Mouse (Mus musculus) neural tube, embryonic 15.5 days (tissue): Measurements from ENCODE around the gene Nps. TPM values are rescaled to one million over a fixed set of nuclear protein-coding genes. Genes with fewer than 3 reads are reported as not detected.
"Not testable (repeated sequence)": the region's sequence is repeated elsewhere in the genome, so short reads cannot be mapped to it uniquely, and the experiment has no call there.

ENCODE experiments used
- ATAC-seq: fragments of 200-750 bp; cut with Nextera tagmentation; 2 replicates; pipeline ENCODE4 v1.8.0; 2017; ENCODE audit warnings: mild to moderate bottlenecking, moderate TSS enrichment, moderate library complexity; ENCODE audit not compliant: low FRiP score
- H3K27ac ChIP-seq: fragments of 300-500 bp; sonication (generic); replicated peaks from 2 replicates; pipeline ENCODE4 v1.5.1; 2015; ENCODE audit warnings: mild to moderate bottlenecking, inconsistent platforms
- H3K27me3 ChIP-seq: fragments of 300-500 bp; sonication (generic); replicated peaks from 2 replicates; pipeline ENCODE4 v1.6.1; 2015; ENCODE audit warnings: inconsistent platforms
- H3K36me3 ChIP-seq: fragments of 300-500 bp; sonication (generic); 2 replicates; pipeline ENCODE4 v1.6.1; 2015; ENCODE audit warnings: inconsistent platforms
- H3K4me1 ChIP-seq: fragments of 300-500 bp; sonication (generic); 2 replicates; pipeline ENCODE4 v1.6.1; 2015; ENCODE audit warnings: inconsistent platforms
- H3K4me2 ChIP-seq: fragments of 300-500 bp; sonication (generic); 2 replicates; pipeline ENCODE4 v1.6.1; 2015; ENCODE audit warnings: inconsistent platforms, mild to moderate bottlenecking, moderate library complexity
- H3K4me3 ChIP-seq: fragments of 300-500 bp; sonication (generic); replicated peaks from 2 replicates; pipeline ENCODE4 v1.5.1; 2015; ENCODE audit warnings: mild to moderate bottlenecking, inconsistent platforms
- H3K9ac ChIP-seq: fragments of 300-500 bp; sonication (generic); replicated peaks from 2 replicates; pipeline ENCODE4 v1.6.1; 2015; ENCODE audit warnings: mild to moderate bottlenecking, inconsistent platforms
- H3K9me3 ChIP-seq: fragments of 300-500 bp; sonication (generic); replicated peaks from 2 replicates; pipeline ENCODE4 v1.6.1; 2016; ENCODE audit warnings: inconsistent platforms
- WGBS: fragments of 180-500 bp; shearing (Covaris S2); methylation state at CpG from one replicate; pipeline ENCODE4 v1.1.7; 2015; ENCODE audit warnings: mixed read lengths; 5-methylcytosine and 5-hydroxymethylcytosine counted together
- polyA plus RNA-seq: library from polyadenylated mRNA; unstranded; fragments of >200 nt; fragmentation: Nextera tagmentation; extraction: Ambion mirVana; gene quantifications from 2 replicates; pipeline ENCODE4 v1.2.1, GENCODE M21; 2015

Gene Nps
- not detected in 2 replicates for polyA plus RNA-seq

- H3K27ac ChIP-seq, H3K4me1 ChIP-seq, H3K9me3 ChIP-seq, H3K4me2 ChIP-seq, H3K36me3 ChIP-seq, H3K4me3 ChIP-seq, H3K27me3 ChIP-seq, ATAC-seq, H3K9ac ChIP-seq: not testable (repeated sequence)
- 90% methylated on average over 19 of the region's 19 CpGs for WGBS
These were observed at the start of gene Nps for GRCm38 (mm10) chr7:135258053-135258753. Gene Nps (plus strand): TSS chr7:135258703.

GRCm38 (mm10) chr7:135208947-135209567 lies 49.4 kb upstream of the Nps start:
- H3K27ac ChIP-seq = no peak overlapping the region
- H3K9me3 ChIP-seq = no peaks in the 10 kb centered on the region
- 86% methylated on average over 6 of the region's 6 CpGs for WGBS
- H3K4me1 ChIP-seq = 0 out of 2 replicates have a peak, but pooled peaks cover under 1% of the 10 kb centered on the region
- no peak overlapping the region for H3K4me3 ChIP-seq
- no peaks in the 10 kb centered on the region for H3K27me3 ChIP-seq
- ATAC-seq = no peak
- no peak overlapping the region for H3K9ac ChIP-seq
- no peaks in the 10 kb centered on the region for H3K36me3 ChIP-seq
- no peak overlapping the region for H3K4me2 ChIP-seq

GRCm38 (mm10) chr7:135210296-135210695 lies 48.2 kb upstream of the Nps start:
- no peak overlapping the region for H3K4me3 ChIP-seq
- H3K36me3 ChIP-seq = no peaks in the 10 kb centered on the region
- no peak overlapping the region for H3K4me2 ChIP-seq
- no peak overlapping the region for H3K9ac ChIP-seq
- H3K27ac ChIP-seq = no peak overlapping the region
- no peaks in the 10 kb centered on the region for H3K27me3 ChIP-seq
- no peak for ATAC-seq
- no peaks in the 10 kb centered on the region for H3K9me3 ChIP-seq
- H3K4me1 ChIP-seq = no peaks in the 10 kb centered on the region

- no peaks in the 10 kb centered on the region for H3K36me3 ChIP-seq
- WGBS = 83% methylated on average over 2 of the region's 2 CpGs
- H3K4me1 ChIP-seq = no peaks in the 10 kb centered on the region
- no peak overlapping the region for H3K4me2 ChIP-seq
- H3K4me3 ChIP-seq = no peak overlapping the region
- H3K27ac ChIP-seq = no peak overlapping the region
- no peak overlapping the region for H3K9ac ChIP-seq
- no peaks in the 10 kb centered on the region for H3K27me3 ChIP-seq
- H3K9me3 ChIP-seq = no peaks in the 10 kb centered on the region
- ATAC-seq = no peak
These were observed 47.7 kb upstream of the Nps start for GRCm38 (mm10) chr7:135210831-135211230.

- H3K4me2 ChIP-seq = no peak overlapping the region
- no peak overlapping the region for H3K9ac ChIP-seq
- no peaks in the 10 kb centered on the region for H3K9me3 ChIP-seq
- WGBS = 63% methylated on average over 2 of the region's 2 CpGs
- H3K27me3 ChIP-seq = no peaks in the 10 kb centered on the region
- no peak overlapping the region for H3K4me3 ChIP-seq
- no peaks in the 10 kb centered on the region for H3K36me3 ChIP-seq
- no peak overlapping the region for H3K27ac ChIP-seq
- no peak for ATAC-seq
- H3K4me1 ChIP-seq = no peaks in the 10 kb centered on the region
These were observed 46.0 kb upstream of the Nps start for GRCm38 (mm10) chr7:135212505-135212904.

- no peak overlapping the region for H3K4me2 ChIP-seq
- H3K4me1 ChIP-seq = no peaks in the 10 kb centered on the region
- H3K36me3 ChIP-seq = no peaks in the 10 kb centered on the region
- no peak overlapping the region for H3K4me3 ChIP-seq
- ATAC-seq = no peak
- no peak overlapping the region for H3K27ac ChIP-seq
- H3K27me3 ChIP-seq = no peaks in the 10 kb centered on the region
- no peaks in the 10 kb centered on the region for H3K9me3 ChIP-seq
- H3K9ac ChIP-seq = no peak overlapping the region
- 94% methylated on average over 2 of the region's 2 CpGs for WGBS
These were observed 37.0 kb upstream of the Nps start for GRCm38 (mm10) chr7:135221475-135221874.

GRCm38 (mm10) chr7:135226021-135226420 lies 32.5 kb upstream of the Nps start:
- Histone ChIP-seq H3K9ac (no peak overlapping the region), H3K9me3 (no peaks in the 10 kb centered on the region), H3K4me2 (no peak overlapping the region), H3K36me3 (no peaks in the 10 kb centered on the region), H3K27me3 (no peaks in the 10 kb centered on the region), H3K4me3 (no peak overlapping the region), H3K4me1 (no peaks in the 10 kb centered on the region), H3K27ac (no peak overlapping the region)
- ATAC-seq = no peak
- WGBS = 93% methylated on average over 5 of the region's 5 CpGs

- 62% methylated on average over 3 of the region's 3 CpGs for WGBS
- Histone ChIP-seq H3K27ac (no peak overlapping the region), H3K27me3 (no peaks in the 10 kb centered on the region), H3K36me3 (no peaks in the 10 kb centered on the region), H3K9me3 (no peaks in the 10 kb centered on the region), H3K4me1 (peaks cover 7% of the 10 kb centered on the region; the same call in 1 of the 2 replicates), H3K4me3 (no peak overlapping the region), H3K4me2 (no peak overlapping the region), H3K9ac (no peak overlapping the region)
- ATAC-seq = no peak
These were observed 21.4 kb upstream of the Nps start for GRCm38 (mm10) chr7:135237152-135237551.

- H3K27ac ChIP-seq = no peak overlapping the region
- 91% methylated on average over 4 of the region's 4 CpGs for WGBS
- peaks cover 7% of the 10 kb centered on the region; the same call in 1 of the 2 replicates for H3K4me1 ChIP-seq
- no peak overlapping the region for H3K4me2 ChIP-seq
- no peak overlapping the region for H3K9ac ChIP-seq
- ATAC-seq = no peak
- no peaks in the 10 kb centered on the region for H3K9me3 ChIP-seq
- no peaks in the 10 kb centered on the region for H3K27me3 ChIP-seq
- no peaks in the 10 kb centered on the region for H3K36me3 ChIP-seq
- no peak overlapping the region for H3K4me3 ChIP-seq
These were observed 19.1 kb upstream of the Nps start for GRCm38 (mm10) chr7:135239441-135239840.

- Histone ChIP-seq H3K4me1 (peaks cover 7% of the 10 kb centered on the region; the same call in 1 of the 2 replicates), H3K27ac (no peak overlapping the region), H3K27me3 (no peaks in the 10 kb centered on the region), H3K9ac (no peak overlapping the region), H3K36me3 (no peaks in the 10 kb centered on the region), H3K4me3 (no peak overlapping the region), H3K9me3 (no peaks in the 10 kb centered on the region), H3K4me2 (no peak overlapping the region)
- no peak for ATAC-seq
- WGBS = 93% methylated on average over 6 of the region's 6 CpGs
These were observed 18.5 kb upstream of the Nps start for GRCm38 (mm10) chr7:135240006-135240405.

GRCm38 (mm10) chr7:135240636-135241035 lies 17.9 kb upstream of the Nps start:
- H3K9me3 ChIP-seq = no peaks in the 10 kb centered on the region
- WGBS = 88% methylated on average over 2 of the region's 2 CpGs
- no peak overlapping the region for H3K9ac ChIP-seq
- no peak for ATAC-seq
- H3K36me3 ChIP-seq = no peaks in the 10 kb centered on the region
- no peak overlapping the region for H3K4me3 ChIP-seq
- no peaks in the 10 kb centered on the region for H3K27me3 ChIP-seq
- H3K27ac ChIP-seq = no peak overlapping the region
- H3K4me1 ChIP-seq = peaks cover 7% of the 10 kb centered on the region; the same call in 1 of the 2 replicates
- H3K4me2 ChIP-seq = no peak overlapping the region

- no peak overlapping the region for H3K9ac ChIP-seq
- no peaks in the 10 kb centered on the region for H3K27me3 ChIP-seq
- H3K4me3 ChIP-seq = no peak overlapping the region
- H3K27ac ChIP-seq = no peak overlapping the region
- no peaks in the 10 kb centered on the region for H3K36me3 ChIP-seq
- no peak for ATAC-seq
- no peak overlapping the region for H3K4me2 ChIP-seq
- H3K9me3 ChIP-seq = no peaks in the 10 kb centered on the region
- H3K4me1 ChIP-seq = no peaks in the 10 kb centered on the region
- 47% methylated on average over 9 of the region's 9 CpGs for WGBS
These were observed 14.2 kb upstream of the Nps start for GRCm38 (mm10) chr7:135244171-135244880.
